Mouse (Mus musculus): Measurements from ENCODE around the gene Gsg1l. TPM values are rescaled to one million over a fixed set of nuclear protein-coding genes. Genes with fewer than 3 reads are reported as not detected.
A peak's percentile ranks its signal among the peaks of the same experiment; 100 is the strongest.

Gene Gsg1l
- total RNA-seq, 1 experiment from 2014 or later: 16.9 TPM

- no peak for DNase-seq
Measured at GRCm38 (mm10) chr7:125864026-125864425, 218.2 kb downstream of the Gsg1l start.

GRCm38 (mm10) chr7:125860421-125860820 lies 221.8 kb downstream of the Gsg1l start:
- DNase-seq: peak; percentile 45

GRCm38 (mm10) chr7:125859564-125859963 lies 222.6 kb downstream of the Gsg1l start:
- no peak for DNase-seq

- no peak for DNase-seq
Measured at GRCm38 (mm10) chr7:125847528-125847866, 234.7 kb downstream of the Gsg1l start.

GRCm38 (mm10) chr7:125846866-125847527 lies 235.2 kb downstream of the Gsg1l start:
- peak; percentile 14 for DNase-seq

- DNase-seq: no peak
Measured at GRCm38 (mm10) chr7:125845611-125846010, 236.6 kb downstream of the Gsg1l start.

GRCm38 (mm10) chr7:125838078-125838742 lies 244.0 kb downstream of the Gsg1l start:
- no peak for DNase-seq

- DNase-seq: no peak
Measured at GRCm38 (mm10) chr7:125833471-125833870, 248.7 kb downstream of the Gsg1l start.

GRCm38 (mm10) chr7:125832767-125833166 lies 249.4 kb downstream of the Gsg1l start:
- no peak for DNase-seq

GRCm38 (mm10) chr7:125829121-125829666 lies 253.0 kb downstream of the Gsg1l start:
- no peak for DNase-seq

GRCm38 (mm10) chr7:125828561-125828960 lies 253.7 kb downstream of the Gsg1l start:
- DNase-seq: no peak

Other genes starting within 250 kb of the Gsg1l start
- gene Xpo6, start 118.1 kb upstream of the Gsg1l start, total RNA-seq (2021): 77.8 and 97.1 TPM in 2 replicates
- gene Sbk1, start 190.2 kb upstream of the Gsg1l start, total RNA-seq (2021): 45.1 and 50.2 TPM in 2 replicates

Data from adrenal gland, postnatal 14 days (tissue).